Mouse (Mus musculus) MEL (cell line): ENCODE results near the gene Mtfmt. TPM values are rescaled to one million over a fixed set of nuclear protein-coding genes. Genes with fewer than 3 reads are reported as not detected.

ENCODE experiments used
- DNase-seq: peaks from one replicate; pipeline ENCODE4 v3.0.0; 2011; ENCODE audit warnings: low read depth, low spot score
- H3K27ac ChIP-seq: 2 replicates; pipeline ENCODE4 v1.5.1; 2012; ENCODE audit warnings: low read depth, mild to moderate bottlenecking, control low read depth, low read length, moderate library complexity; ENCODE audit not compliant: control insufficient read depth
- H3K27me3 ChIP-seq, 2 experiments: fragments of 150-350 bp in 1 of 2; sonication (generic) in 1 of 2; 2 replicates each; pipeline ENCODE4 v1.6.1; 2012; ENCODE audit warnings: low read length in 2 of 2, mild to moderate bottlenecking in 2 of 2, improper control_type of control experiment in 1 of 2, moderate library complexity in 1 of 2; ENCODE audit not compliant: insufficient read depth in 2 of 2, control insufficient read depth in 1 of 2
- H3K36me3 ChIP-seq, 2 experiments: 2 replicates each; pipeline ENCODE4 v1.6.1; 2012 to 2014; ENCODE audit warnings: low read length in 2 of 2, improper control_type of control experiment in 1 of 2, inconsistent platforms in 1 of 2, mild to moderate bottlenecking in 1 of 2; ENCODE audit not compliant: insufficient read depth in 2 of 2, control insufficient read depth in 1 of 2
- H3K4me1 ChIP-seq, 2 experiments: fragments of 150-350 bp in 1 of 2; sonication (generic) in 1 of 2; 2 replicates each; pipeline ENCODE4 v1.6.1; 2012; ENCODE audit warnings: low read length in 2 of 2, improper control_type of control experiment in 1 of 2, mild to moderate bottlenecking in 1 of 2; ENCODE audit not compliant: insufficient read depth in 2 of 2, control insufficient read depth in 1 of 2
- H3K4me3 ChIP-seq, 2 experiments: fragments of 150-350 bp in 1 of 2; sonication (generic) in 1 of 2; 2 replicates each; pipeline ENCODE4 v1.5.1; 2012; ENCODE audit warnings: low read depth in 2 of 2, low read length in 2 of 2, mild to moderate bottlenecking in 2 of 2, moderate library complexity in 2 of 2, control low read depth in 1 of 2, improper control_type of control experiment in 1 of 2; ENCODE audit not compliant: control insufficient read depth in 1 of 2, insufficient read depth in 1 of 2
- H3K79me2 ChIP-seq: 2 replicates; pipeline ENCODE4 v1.6.1; 2012; ENCODE audit warnings: mild to moderate bottlenecking, low read length, moderate library complexity; ENCODE audit not compliant: control insufficient read depth, poor library complexity, insufficient read depth
- H3K9ac ChIP-seq: 2 replicates; pipeline ENCODE4 v1.6.1; 2012; ENCODE audit warnings: low read depth, mild to moderate bottlenecking, control low read depth, low read length, moderate library complexity; ENCODE audit not compliant: control insufficient read depth, poor library complexity, severe bottlenecking
- H3K9me3 ChIP-seq: fragments of 150-350 bp; sonication (generic); replicated peaks from 2 replicates; pipeline ENCODE4 v1.6.1; 2012; ENCODE audit warnings: mild to moderate bottlenecking, low read length, improper control_type of control experiment, moderate library complexity; ENCODE audit not compliant: insufficient read depth
- CHD2 ChIP-seq: IDR thresholded peaks from 2 replicates; pipeline ENCODE4 v1.6.1; 2011; ENCODE audit warnings: low read length, improper control_type of control experiment
- CTCF ChIP-seq, 3 experiments: IDR thresholded peaks in 2 of 3; conservative IDR thresholded peaks in 1 of 3; 2 replicates each; pipeline ENCODE4 v1.5.1; 2011 to 2012; ENCODE audit warnings: low read length in 3 of 3, low read depth in 2 of 3, mild to moderate bottlenecking in 2 of 3, improper control_type of control experiment in 1 of 3, inconsistent platforms in 1 of 3, mixed read lengths in 1 of 3, moderate library complexity in 1 of 3; ENCODE audit not compliant: control insufficient read depth in 1 of 3, insufficient read depth in 1 of 3, poor library complexity in 1 of 3, severe bottlenecking in 1 of 3
- ELF1 ChIP-seq: IDR thresholded peaks from 2 replicates; pipeline ENCODE4 v1.6.1; 2014; ENCODE audit warnings: low read depth, mild to moderate bottlenecking, inconsistent platforms, low read length, improper control_type of control experiment, moderate library complexity
- EP300 ChIP-seq, 2 experiments: IDR thresholded peaks; 2 replicates each; pipeline ENCODE4 v1.6.1; 2011; ENCODE audit warnings: improper control_type of control experiment in 2 of 2, low read length in 2 of 2, low read depth in 1 of 2, mild to moderate bottlenecking in 1 of 2
- GABPA ChIP-seq: IDR thresholded peaks from 2 replicates; pipeline ENCODE4 v1.6.1; 2012; ENCODE audit warnings: low read depth, mild to moderate bottlenecking, inconsistent platforms, low read length, improper control_type of control experiment, moderate library complexity
- HCFC1 ChIP-seq: IDR thresholded peaks from 2 replicates; pipeline ENCODE4 v1.6.1; 2012; ENCODE audit warnings: low read depth, mild to moderate bottlenecking, inconsistent platforms, low read length, improper control_type of control experiment, moderate library complexity
- JUND ChIP-seq: IDR thresholded peaks from 2 replicates; pipeline ENCODE4 v1.6.1; 2011; ENCODE audit warnings: low read depth, mild to moderate bottlenecking, improper control_type of control experiment, low read length
- KAT2A ChIP-seq: conservative IDR thresholded peaks from 2 replicates; pipeline ENCODE4 v1.6.1; 2012; ENCODE audit warnings: low read depth, low read length, improper control_type of control experiment, inconsistent platforms
- MAFK ChIP-seq: IDR thresholded peaks from 2 replicates; pipeline ENCODE4 v1.6.1; 2011; ENCODE audit warnings: low read depth, mild to moderate bottlenecking, low read length, improper control_type of control experiment, borderline replicate concordance
- MAX ChIP-seq: IDR thresholded peaks from 2 replicates; pipeline ENCODE4 v1.6.1; 2011; ENCODE audit warnings: low read length, improper control_type of control experiment
- MAZ ChIP-seq: IDR thresholded peaks from 2 replicates; pipeline ENCODE4 v1.6.1; 2012; ENCODE audit warnings: low read depth, mild to moderate bottlenecking, inconsistent platforms, low read length, improper control_type of control experiment
- MEF2A ChIP-seq: IDR thresholded peaks from 2 replicates; pipeline ENCODE4 v1.6.1; 2014; ENCODE audit warnings: low read depth, mild to moderate bottlenecking, inconsistent platforms, low read length, improper control_type of control experiment; ENCODE audit not compliant: poor library complexity, insufficient replicate concordance, severe bottlenecking; ENCODE audit errors: extremely low read depth
- MYB ChIP-seq: IDR thresholded peaks from 2 replicates; pipeline ENCODE4 v1.6.1; 2011; ENCODE audit warnings: mild to moderate bottlenecking, low read depth, low read length, improper control_type of control experiment
- NRF1 ChIP-seq: IDR thresholded peaks from 2 replicates; pipeline ENCODE4 v1.6.1; 2014; ENCODE audit warnings: low read depth, mild to moderate bottlenecking, inconsistent platforms, low read length, improper control_type of control experiment, moderate library complexity; ENCODE audit not compliant: poor library complexity, insufficient read depth, severe bottlenecking
- POLR2A ChIP-seq, 2 experiments: IDR thresholded peaks; 2 replicates each; pipeline ENCODE4 v1.6.1; 2011 to 2012; ENCODE audit warnings: low read length in 2 of 2, mild to moderate bottlenecking in 2 of 2, control low read depth in 1 of 2, improper control_type of control experiment in 1 of 2, low read depth in 1 of 2, moderate library complexity in 1 of 2; ENCODE audit not compliant: control insufficient read depth in 1 of 2, insufficient read depth in 1 of 2, poor library complexity in 1 of 2
- POLR2AphosphoS5 ChIP-seq: IDR thresholded peaks from 2 replicates; pipeline ENCODE4 v1.6.1; 2012; ENCODE audit warnings: low read depth, borderline replicate concordance, mild to moderate bottlenecking, inconsistent platforms, low read length, moderate library complexity, mixed read lengths
- RAD21 ChIP-seq: IDR thresholded peaks from 2 replicates; pipeline ENCODE4 v1.6.1; 2011; ENCODE audit warnings: mild to moderate bottlenecking, low read depth, low read length, improper control_type of control experiment
- SIN3A ChIP-seq: IDR thresholded peaks from 2 replicates; pipeline ENCODE4 v1.6.1; 2012; ENCODE audit warnings: low read length, improper control_type of control experiment, inconsistent platforms
- SMC3 ChIP-seq: IDR thresholded peaks from 2 replicates; pipeline ENCODE4 v1.6.1; 2011; ENCODE audit warnings: low read depth, low read length, improper control_type of control experiment
- TAL1 ChIP-seq: IDR thresholded peaks from 2 replicates; pipeline ENCODE4 v1.6.1; 2012; ENCODE audit warnings: mild to moderate bottlenecking, inconsistent platforms, low read length, moderate library complexity, mixed read lengths
- USF2 ChIP-seq, 2 experiments: IDR thresholded peaks; 2 replicates each; pipeline ENCODE4 v1.6.1; 2011 to 2012; ENCODE audit warnings: improper control_type of control experiment in 2 of 2, low read length in 2 of 2, borderline replicate concordance in 1 of 2, inconsistent platforms in 1 of 2, low read depth in 1 of 2, mild to moderate bottlenecking in 1 of 2; ENCODE audit not compliant: insufficient read depth in 1 of 2
- ZC3H11A ChIP-seq: IDR thresholded peaks from 2 replicates; pipeline ENCODE4 v1.6.1; 2012; ENCODE audit warnings: low read depth, mild to moderate bottlenecking, inconsistent platforms, low read length, improper control_type of control experiment
- polyA plus RNA-seq, 2 experiments: library from polyadenylated mRNA; stranded (reverse) in 1 of 2; unstranded in 1 of 2; fragments of >175 nt in 1 of 2; fragments of >200 nt in 1 of 2; gene quantifications; 2 replicates each; pipeline versions ENCODE4 v1.2.1 to v1.2.4; 2012; ENCODE audit warnings: low replicate concordance in 2 of 2, low read depth in 1 of 2; ENCODE audit not compliant: insufficient read length in 2 of 2, insufficient read depth in 1 of 2, missing spikeins in 1 of 2
- total RNA-seq: library from RNA; depleted of rRNA; stranded (reverse); fragments of 300-350 nt; gene quantifications from 2 replicates; pipeline ENCODE4 v1.2.3, GENCODE M21; 2012

Gene Mtfmt
- total and polyA plus RNA-seq, 3 experiments = 10.6 to 14.2 TPM; not detected in 1

GRCm38 (mm10) chr9:65392638-65393364 lies 42.8 kb upstream of the Mtfmt start:
- H3K9ac ChIP-seq = no peak overlapping the region
- no peak overlapping the region for H3K27ac ChIP-seq
- peak; percentile 74 for DNase-seq
- H3K36me3 ChIP-seq = no peaks in the 10 kb centered on the region
- H3K4me1 ChIP-seq = no peaks in the 10 kb centered on the region
- H3K27me3 ChIP-seq = 0 out of 4 replicates have a peak, but pooled peaks cover 0 to 2% of the 10 kb centered on the region in 2 experiments
- H3K4me3 ChIP-seq = no peak overlapping the region
- no peaks in the 10 kb centered on the region for H3K9me3 ChIP-seq
- H3K79me2 ChIP-seq = no peaks in the 10 kb centered on the region
- TF ChIP-seq ELF1 = no peak
- peak; percentile 71 for TF ChIP-seq ZC3H11A
- no peak for TF ChIP-seq MYB
- TF ChIP-seq GABPA = no peak
- no peak for TF ChIP-seq MEF2A
- peak; percentile 95 for TF ChIP-seq SMC3
- no peak for TF ChIP-seq MAZ
- 0 out of 2 replicates have a peak, but pooled peaks have one; percentile 25 for TF ChIP-seq SIN3A
- no peak for TF ChIP-seq MAX
- TF ChIP-seq USF2 (IDR thresholded peaks at IDR 0.05; ENCODE audit: borderline replicate concordance in 1 of 2, insufficient read depth in 1 of 2, low read depth in 1 of 2, low read length in 2 of 2) = no peak
- TF ChIP-seq CTCF (IDR thresholded peaks at IDR 0.05 in 2 of 3, conservative IDR thresholded peaks at IDR 0.05 in 1 of 3; ENCODE audit: control insufficient read depth in 1 of 3, insufficient read depth in 1 of 3, low read depth in 2 of 3, low read length in 3 of 3, poor library complexity in 1 of 3, severe bottlenecking in 1 of 3) = peak; percentile 83 to 92 (median 88)
- no peak for TF ChIP-seq MAFK
- no peak for TF ChIP-seq TAL1
- TF ChIP-seq POLR2A (IDR thresholded peaks at IDR 0.05; ENCODE audit: control insufficient read depth in 1 of 2, insufficient read depth in 1 of 2, low read depth in 1 of 2, low read length in 2 of 2, poor library complexity in 1 of 2) = no peak
- TF ChIP-seq RAD21 = peak; percentile 72

- 0 out of 4 replicates have a peak, but pooled peaks cover 0 to 2% of the 10 kb centered on the region in 2 experiments for H3K27me3 ChIP-seq
These were observed 42.0 kb upstream of the Mtfmt start for GRCm38 (mm10) chr9:65393606-65394005.

More at GRCm38 (mm10) chr9:65393606-65394005, 42.0 kb upstream of the Mtfmt start:
- H3K27ac ChIP-seq = no peak overlapping the region
- no peak overlapping the region for H3K9ac ChIP-seq
- H3K79me2 ChIP-seq = no peaks in the 10 kb centered on the region
- no peaks in the 10 kb centered on the region for H3K36me3 ChIP-seq
- no peak for DNase-seq
- no peak overlapping the region for H3K4me3 ChIP-seq
- TF ChIP-seq HCFC1 = no peak
- TF ChIP-seq NRF1 = no peak
- TF ChIP-seq EP300 (IDR thresholded peaks at IDR 0.05; ENCODE audit: low read depth in 1 of 2, low read length in 2 of 2) = no peak
- TF ChIP-seq CHD2 = no peak
- no peak for TF ChIP-seq POLR2AphosphoS5
- no peak for TF ChIP-seq JUND
- no peak for TF ChIP-seq USF2 (IDR thresholded peaks at IDR 0.05; ENCODE audit: borderline replicate concordance in 1 of 2, insufficient read depth in 1 of 2, low read depth in 1 of 2, low read length in 2 of 2)
- TF ChIP-seq KAT2A = no peak
- 0 out of 4 replicates have a peak, but pooled peaks cover 0 to 2% of the 10 kb centered on the region in 2 experiments for H3K4me1 ChIP-seq
- no peaks in the 10 kb centered on the region for H3K9me3 ChIP-seq
